Mouse (Mus musculus) olfactory bulb, adult 2 months (tissue): ENCODE results near the gene Atl3. TPM values are rescaled to one million over a fixed set of nuclear protein-coding genes. Genes with fewer than 3 reads are reported as not detected.

Experiments used
- H3K27ac ChIP-seq: fragments of 200-500 bp; 2 replicates; pipeline ENCODE4 v1.5.1; 2012; ENCODE audit warnings: low read depth, low read length; ENCODE audit not compliant: insufficient read depth
- H3K4me1 ChIP-seq: fragments of 200-500 bp; 2 replicates; pipeline ENCODE4 v1.6.1; 2012; ENCODE audit warnings: low read length; ENCODE audit not compliant: control insufficient read depth, insufficient read depth
- H3K4me3 ChIP-seq: fragments of 200-500 bp; 2 replicates; pipeline ENCODE4 v1.5.1; 2012; ENCODE audit warnings: mild to moderate bottlenecking, low read depth, low read length, moderate library complexity; ENCODE audit not compliant: insufficient read depth
- CTCF ChIP-seq: fragments of 200-500 bp; IDR thresholded peaks from 2 replicates; pipeline ENCODE4 v1.5.1; 2012; ENCODE audit warnings: low read depth, mild to moderate bottlenecking, low read length, moderate library complexity; ENCODE audit not compliant: insufficient read depth
- POLR2A ChIP-seq: fragments of 200-500 bp; IDR thresholded peaks from 2 replicates; pipeline ENCODE4 v1.6.1; 2012; ENCODE audit warnings: mild to moderate bottlenecking, low read depth, low read length, moderate library complexity; ENCODE audit not compliant: insufficient read depth
- WGBS: fragments of 180-500 bp; shearing (Covaris S2); methylation state at CpG from one replicate; pipeline ENCODE4 v1.1.7; 2018; 5-methylcytosine and 5-hydroxymethylcytosine counted together
- polyA plus RNA-seq: library from polyadenylated mRNA; stranded (reverse); fragments of >200 nt; gene quantifications from 2 replicates; pipeline ENCODE4 v1.2.4, GENCODE M21; 2012; ENCODE audit warnings: low replicate concordance; ENCODE audit not compliant: missing spikeins, insufficient read depth, insufficient read length

Gene Atl3
- polyA plus RNA-seq, 1 experiment: not detected

- no peak overlapping the region for H3K27ac ChIP-seq
- H3K4me1 ChIP-seq: no peaks in the 10 kb centered on the region
- no peak overlapping the region for H3K4me3 ChIP-seq
- TF ChIP-seq CTCF: no peak
- no peak for TF ChIP-seq POLR2A
- WGBS: 78% methylated on average over 4 of the region's 4 CpGs
These were observed 57.9 kb downstream of the Atl3 start for GRCm38 (mm10) chr19:7551550-7552300.

DNA sequence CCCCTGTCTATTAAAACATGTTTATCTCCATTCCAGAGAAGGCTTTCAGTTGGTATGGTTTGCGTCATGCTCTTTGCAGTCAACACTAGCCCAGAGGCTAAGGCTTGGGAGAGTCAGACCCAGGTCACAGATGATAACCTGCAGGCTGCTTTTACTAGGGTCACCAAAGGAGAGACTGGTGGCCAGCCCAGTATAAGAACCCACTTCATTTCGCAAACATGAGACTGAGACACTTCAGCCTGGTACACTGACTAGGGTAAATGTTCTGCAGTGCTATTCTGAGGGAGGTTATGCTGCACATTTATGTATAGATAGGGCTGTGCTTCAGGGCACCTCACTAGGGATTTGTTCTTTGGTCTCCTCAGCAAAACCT, 58.4 kb downstream of the Atl3 start:
- no peak for TF ChIP-seq CTCF
- no peak for TF ChIP-seq POLR2A
- no peak overlapping the region for H3K27ac ChIP-seq
- 88% methylated on average over 2 of the region's 2 CpGs for WGBS

GRCm38 (mm10) chr19:7553441-7553840, 59.6 kb downstream of the Atl3 start:
- Histone ChIP-seq H3K4me3 (no peak overlapping the region), H3K4me1 (peaks cover 6% of the 10 kb centered on the region), H3K27ac (no peak overlapping the region)
- no peak for TF ChIP-seq CTCF
- no peak for TF ChIP-seq POLR2A

More for the DNA sequence above, 58.4 kb downstream of the Atl3 start:
- Histone ChIP-seq H3K4me1 (peaks cover 2% of the 10 kb centered on the region), H3K4me3 (no peak overlapping the region)

- TF ChIP-seq POLR2A (no peak), CTCF (no peak)
- no peak overlapping the region for H3K4me3 ChIP-seq
- H3K4me1 ChIP-seq: peaks cover 6% of the 10 kb centered on the region
- 84% methylated on average over 4 of the region's 4 CpGs for WGBS
- no peak overlapping the region for H3K27ac ChIP-seq
These were observed 61.0 kb downstream of the Atl3 start for GRCm38 (mm10) chr19:7554881-7555280.

DNA sequence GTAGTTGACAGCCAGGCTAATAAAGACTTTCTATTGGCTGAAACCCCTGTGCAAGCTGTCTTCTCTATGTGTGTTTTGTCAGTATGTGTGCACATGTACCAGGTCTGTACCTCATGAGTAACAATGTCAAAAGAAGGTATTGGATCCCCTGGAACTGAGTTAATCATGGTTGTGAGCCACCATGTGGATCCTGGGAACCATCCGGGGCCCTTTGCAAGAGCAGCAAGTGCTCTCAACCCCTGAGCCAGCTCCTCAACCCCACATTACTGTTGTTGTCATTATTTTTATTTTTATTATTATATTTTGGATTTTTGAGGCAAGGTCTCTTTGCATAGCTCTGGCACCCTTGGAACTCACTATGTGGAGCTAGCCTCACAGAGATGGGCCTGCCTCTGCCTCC, 62.8 kb downstream of the Atl3 start:
- Histone ChIP-seq H3K4me1 (peaks cover 6% of the 10 kb centered on the region), H3K27ac (no peak overlapping the region), H3K4me3 (no peak overlapping the region)
- 91% methylated on average over 1 of the region's 1 CpGs for WGBS
- TF ChIP-seq POLR2A: no peak
- no peak for TF ChIP-seq CTCF

DNA sequence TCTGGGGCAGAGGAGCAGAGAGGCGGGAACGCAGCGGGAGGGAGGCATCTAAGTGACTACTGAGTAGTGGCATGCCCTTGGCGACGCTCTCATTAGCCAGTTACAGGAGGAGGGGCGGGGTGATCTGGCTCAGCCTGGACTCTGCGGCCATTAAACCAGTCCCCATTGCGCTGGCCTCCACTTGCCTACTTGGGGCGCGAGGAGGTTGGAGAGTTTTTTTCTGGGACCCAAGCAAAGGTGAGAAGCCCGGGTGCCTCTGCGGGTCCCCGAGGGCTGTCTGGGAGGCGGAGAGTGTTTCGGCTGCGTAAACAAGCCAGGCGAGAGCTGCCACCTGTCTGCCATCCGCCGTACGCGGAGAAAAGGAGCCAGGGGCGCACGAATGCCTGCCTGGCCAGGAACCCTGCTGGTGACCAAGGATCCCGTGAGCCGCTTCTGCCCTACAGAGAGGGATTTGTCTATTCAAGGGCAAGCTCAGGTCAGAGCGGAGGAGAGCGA, 63.5 kb downstream of the Atl3 start, which contains the start of gene Pla2g16:
Gene Pla2g16, plus strand, starts transcription at position 132 of the 495 bp plus-strand sequence.
- TF ChIP-seq POLR2A (no peak), CTCF (no peak)
- H3K4me3 ChIP-seq: peak within 1 kb of the TSS; percentile 35
- peak within 1 kb of the TSS; percentile 23; the same call in 1 of the 2 replicates for H3K27ac ChIP-seq
- peaks cover 6% of the 10 kb centered on the region for H3K4me1 ChIP-seq
- 2% methylated on average over 27 of the region's 27 CpGs for WGBS

GRCm38 (mm10) chr19:7557844-7558243, 64.0 kb downstream of the Atl3 start:
- peak overlapping the region; percentile 23; the same call in 1 of the 2 replicates for H3K27ac ChIP-seq
- H3K4me3 ChIP-seq: peak overlapping the region; percentile 35
- H3K4me1 ChIP-seq: peaks cover 6% of the 10 kb centered on the region
- WGBS: 4% methylated on average over 4 of the region's 4 CpGs
- TF ChIP-seq POLR2A: no peak
- TF ChIP-seq CTCF: no peak

DNA sequence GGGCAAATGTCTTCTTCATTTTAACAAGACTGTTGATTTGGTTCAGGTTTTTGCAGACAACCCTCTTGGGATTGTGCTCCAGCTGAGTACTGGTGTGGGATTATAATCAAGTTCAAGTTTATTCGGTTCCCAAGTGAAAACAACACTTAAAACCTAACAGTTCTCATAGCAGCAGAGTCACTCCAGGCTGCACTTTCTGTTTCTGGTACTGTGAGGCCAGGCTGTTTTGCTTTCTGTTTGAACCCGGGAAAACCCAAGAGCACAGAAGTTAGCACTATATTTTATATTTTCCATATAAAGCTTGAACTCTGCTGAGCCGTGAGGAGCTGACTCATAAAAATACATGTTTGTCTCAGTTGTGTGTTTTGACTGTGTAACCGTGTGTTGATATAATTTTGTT, 64.8 kb downstream of the Atl3 start:
- Histone ChIP-seq H3K27ac (no peak overlapping the region), H3K4me3 (peak overlapping the region; percentile 35), H3K4me1 (peaks cover 6% of the 10 kb centered on the region)
- 50% methylated on average over 4 of the region's 4 CpGs for WGBS
- TF ChIP-seq CTCF (no peak), POLR2A (no peak)

DNA sequence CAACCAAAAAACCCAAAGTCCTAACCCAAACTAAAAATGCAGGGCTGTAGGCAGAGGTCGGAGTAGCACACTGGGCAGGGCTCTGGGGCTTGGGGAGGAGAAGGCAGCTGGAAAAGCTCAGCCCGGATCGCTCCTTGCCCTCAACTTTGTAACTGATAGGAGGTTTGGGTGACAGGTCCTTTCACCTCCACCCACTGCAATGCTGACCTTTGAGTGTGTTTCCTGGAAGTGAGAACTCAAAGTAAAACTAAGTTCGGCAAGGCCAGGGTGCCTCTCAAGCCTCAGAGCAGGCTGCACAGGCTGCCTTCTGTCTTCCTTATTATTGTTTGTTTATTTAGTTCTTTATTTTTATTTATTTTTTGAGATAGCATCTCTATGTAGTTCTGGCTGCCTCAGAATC, 66.1 kb downstream of the Atl3 start:
- 88% methylated on average over 4 of the region's 4 CpGs for WGBS
- H3K27ac ChIP-seq: no peak overlapping the region
- TF ChIP-seq POLR2A (no peak), CTCF (no peak)
- H3K4me3 ChIP-seq: no peak overlapping the region
- peaks cover 6% of the 10 kb centered on the region for H3K4me1 ChIP-seq
